Mouse (Mus musculus): ENCODE measurements around the gene Slc7a10. TPM values are rescaled to one million over a fixed set of nuclear protein-coding genes. Genes with fewer than 3 reads are reported as not detected.

Gene Slc7a10
- polyA plus RNA-seq, 1 experiment from 2014 or later: 1.8 TPM

- Histone ChIP-seq H3K4me3 (ENCODE audit: low read depth, low read length) (no peak overlapping the region), H3K27ac (ENCODE audit: low read depth) (no peak overlapping the region), H3K4me1 (ENCODE audit: insufficient read depth) (no peaks in the 10 kb centered on the region), H3K4me2 (no peak overlapping the region), H3K9ac (no peak overlapping the region), H3K9me3 (ENCODE audit: low read depth, low read length) (no peaks in the 10 kb centered on the region), H3K36me3 (ENCODE audit: insufficient read depth) (no peaks in the 10 kb centered on the region), H3K27me3 (ENCODE audit: insufficient read depth, low read length) (no peaks in the 10 kb centered on the region)
- no peak for TF ChIP-seq CTCF (IDR thresholded peaks at IDR 0.05; ENCODE audit: low read depth)
- DNase-seq: no peak
- ATAC-seq (ENCODE audit: insufficient read depth): no peak
- WGBS: 76% methylated on average over 6 of the region's 6 CpGs
Measured at GRCm38 (mm10) chr7:35162443-35162842, 23.7 kb upstream of the Slc7a10 start.

GRCm38 (mm10) chr7:35163600-35163999 is 22.6 kb upstream of the Slc7a10 start:
- Histone ChIP-seq H3K4me2 (no peak overlapping the region), H3K27me3 (ENCODE audit: insufficient read depth, low read length) (no peaks in the 10 kb centered on the region), H3K27ac (ENCODE audit: low read depth) (no peak overlapping the region), H3K9ac (no peak overlapping the region), H3K36me3 (ENCODE audit: insufficient read depth) (no peaks in the 10 kb centered on the region), H3K4me1 (ENCODE audit: insufficient read depth) (no peaks in the 10 kb centered on the region), H3K9me3 (ENCODE audit: low read depth, low read length) (no peaks in the 10 kb centered on the region), H3K4me3 (ENCODE audit: low read depth, low read length) (no peak overlapping the region)
- DNase-seq: no peak
- ATAC-seq (ENCODE audit: insufficient read depth): no peak
- no peak for TF ChIP-seq CTCF (IDR thresholded peaks at IDR 0.05; ENCODE audit: low read depth)
- 72% methylated on average over 7 of the region's 7 CpGs for WGBS

GRCm38 (mm10) chr7:35164131-35164530 is 22.1 kb upstream of the Slc7a10 start:
- ATAC-seq (ENCODE audit: insufficient read depth) (no peak), DNase-seq (no peak)
- no peaks in the 10 kb centered on the region for H3K27me3 ChIP-seq (ENCODE audit: insufficient read depth, low read length)
- WGBS: 67% methylated on average over 6 of the region's 6 CpGs
- no peak for TF ChIP-seq CTCF (IDR thresholded peaks at IDR 0.05; ENCODE audit: low read depth)
- no peak overlapping the region for H3K4me2 ChIP-seq
- no peaks in the 10 kb centered on the region for H3K36me3 ChIP-seq (ENCODE audit: insufficient read depth)
- H3K4me1 ChIP-seq (ENCODE audit: insufficient read depth): no peaks in the 10 kb centered on the region
- no peaks in the 10 kb centered on the region for H3K9me3 ChIP-seq (ENCODE audit: low read depth, low read length)
- H3K4me3 ChIP-seq (ENCODE audit: low read depth, low read length): no peak overlapping the region
- no peak overlapping the region for H3K9ac ChIP-seq
- no peak overlapping the region for H3K27ac ChIP-seq (ENCODE audit: low read depth)

GRCm38 (mm10) chr7:35166988-35167387 is 19.2 kb upstream of the Slc7a10 start:
- WGBS: 76% methylated on average over 5 of the region's 5 CpGs
- H3K4me3 ChIP-seq (ENCODE audit: low read depth, low read length): no peak overlapping the region
- H3K9me3 ChIP-seq (ENCODE audit: low read depth, low read length): no peaks in the 10 kb centered on the region
- H3K36me3 ChIP-seq (ENCODE audit: insufficient read depth): no peaks in the 10 kb centered on the region
- DNase-seq (no peak), ATAC-seq (ENCODE audit: insufficient read depth) (no peak)
- no peak overlapping the region for H3K9ac ChIP-seq
- no peak overlapping the region for H3K4me2 ChIP-seq
- no peaks in the 10 kb centered on the region for H3K27me3 ChIP-seq (ENCODE audit: insufficient read depth, low read length)
- H3K4me1 ChIP-seq (ENCODE audit: insufficient read depth): no peaks in the 10 kb centered on the region
- TF ChIP-seq CTCF (IDR thresholded peaks at IDR 0.05; ENCODE audit: low read depth): no peak
- H3K27ac ChIP-seq (ENCODE audit: low read depth): no peak overlapping the region

GRCm38 (mm10) chr7:35167925-35168324 is 18.3 kb upstream of the Slc7a10 start:
- no peak for ATAC-seq (ENCODE audit: insufficient read depth)
- Histone ChIP-seq H3K9me3 (ENCODE audit: low read depth, low read length) (no peaks in the 10 kb centered on the region), H3K27me3 (ENCODE audit: insufficient read depth, low read length) (no peaks in the 10 kb centered on the region), H3K27ac (ENCODE audit: low read depth) (no peak overlapping the region), H3K9ac (no peak overlapping the region), H3K4me1 (ENCODE audit: insufficient read depth) (no peaks in the 10 kb centered on the region), H3K4me3 (ENCODE audit: low read depth, low read length) (no peak overlapping the region), H3K4me2 (no peak overlapping the region), H3K36me3 (ENCODE audit: insufficient read depth) (no peaks in the 10 kb centered on the region)
- 68% methylated on average over 2 of the region's 2 CpGs for WGBS
- TF ChIP-seq CTCF (IDR thresholded peaks at IDR 0.05; ENCODE audit: low read depth): no peak
- DNase-seq: no peak

GRCm38 (mm10) chr7:35169341-35169740 is 16.8 kb upstream of the Slc7a10 start:
- Histone ChIP-seq H3K4me3 (ENCODE audit: low read depth, low read length) (no peak overlapping the region), H3K4me1 (ENCODE audit: insufficient read depth) (no peaks in the 10 kb centered on the region), H3K27ac (ENCODE audit: low read depth) (no peak overlapping the region), H3K27me3 (ENCODE audit: insufficient read depth, low read length) (no peaks in the 10 kb centered on the region), H3K9ac (no peak overlapping the region), H3K4me2 (no peak overlapping the region), H3K9me3 (ENCODE audit: low read depth, low read length) (no peaks in the 10 kb centered on the region), H3K36me3 (ENCODE audit: insufficient read depth) (no peaks in the 10 kb centered on the region)
- 12% methylated on average over 6 of the region's 6 CpGs for WGBS
- peak; percentile 96 for TF ChIP-seq CTCF (IDR thresholded peaks at IDR 0.05; ENCODE audit: low read depth)
- peak; percentile 53; the same call in 1 of the 2 replicates for ATAC-seq (ENCODE audit: insufficient read depth)
- DNase-seq: peak; percentile 96

GRCm38 (mm10) chr7:35171867-35172382 is 14.3 kb upstream of the Slc7a10 start:
- no peaks in the 10 kb centered on the region for H3K27me3 ChIP-seq (ENCODE audit: insufficient read depth, low read length)
- no peaks in the 10 kb centered on the region for H3K36me3 ChIP-seq (ENCODE audit: insufficient read depth)
- no peak overlapping the region for H3K4me3 ChIP-seq (ENCODE audit: low read depth, low read length)
- no peaks in the 10 kb centered on the region for H3K9me3 ChIP-seq (ENCODE audit: low read depth, low read length)
- TF ChIP-seq CTCF (IDR thresholded peaks at IDR 0.05; ENCODE audit: low read depth): peak; percentile 92
- H3K4me2 ChIP-seq: peak overlapping the region; percentile 43; the same call in 1 of the 2 replicates
- peak; percentile 82 for ATAC-seq (ENCODE audit: insufficient read depth)
- no peaks in the 10 kb centered on the region for H3K4me1 ChIP-seq (ENCODE audit: insufficient read depth)
- WGBS: 5% methylated on average over 16 of the region's 16 CpGs
- H3K9ac ChIP-seq: no peak overlapping the region
- no peak overlapping the region for H3K27ac ChIP-seq (ENCODE audit: low read depth)
- DNase-seq: peak; percentile 97

GRCm38 (mm10) chr7:35172519-35172918 is 13.7 kb upstream of the Slc7a10 start:
- Histone ChIP-seq H3K36me3 (ENCODE audit: insufficient read depth) (no peaks in the 10 kb centered on the region), H3K27ac (ENCODE audit: low read depth) (no peak overlapping the region), H3K4me2 (no peak overlapping the region), H3K4me3 (ENCODE audit: low read depth, low read length) (no peak overlapping the region), H3K27me3 (ENCODE audit: insufficient read depth, low read length) (no peaks in the 10 kb centered on the region), H3K9ac (no peak overlapping the region), H3K4me1 (ENCODE audit: insufficient read depth) (no peaks in the 10 kb centered on the region), H3K9me3 (ENCODE audit: low read depth, low read length) (no peaks in the 10 kb centered on the region)
- no peak for TF ChIP-seq CTCF (IDR thresholded peaks at IDR 0.05; ENCODE audit: low read depth)
- 79% methylated on average over 4 of the region's 4 CpGs for WGBS
- ATAC-seq (ENCODE audit: insufficient read depth) (no peak), DNase-seq (no peak)
